Mouse (Mus musculus) spleen, adult 2 months (tissue): ENCODE data around the gene Qrich2. TPM values are rescaled to one million over a fixed set of nuclear protein-coding genes. Genes with fewer than 3 reads are reported as not detected.
"Not testable (repeated sequence)": the region's sequence is repeated elsewhere in the genome, so short reads cannot be mapped to it uniquely, and the experiment has no call there.

Experiments used
- DNase-seq, 2 experiments: peaks; one replicate each; pipeline versions ENCODE4 v3.0.0 to v3.0.0-alpha.2; 2012 to 2021; ENCODE audit warnings: low spot score in 2 of 2, low read depth in 1 of 2
- H3K27ac ChIP-seq: fragments of 200-500 bp; 2 replicates; pipeline ENCODE4 v1.5.1; 2012; ENCODE audit warnings: low read length, inconsistent platforms; ENCODE audit not compliant: insufficient read depth
- H3K27me3 ChIP-seq: fragments of 200-500 bp; 2 replicates; pipeline ENCODE4 v1.6.1; 2012; ENCODE audit warnings: mild to moderate bottlenecking, moderate library complexity, low read length, inconsistent platforms; ENCODE audit not compliant: control insufficient read depth, insufficient read depth
- H3K36me3 ChIP-seq: fragments of 200-500 bp; 2 replicates; pipeline ENCODE4 v1.6.1; 2012; ENCODE audit warnings: mild to moderate bottlenecking, low read length, inconsistent platforms; ENCODE audit not compliant: control insufficient read depth, insufficient read depth
- H3K4me1 ChIP-seq: fragments of 200-500 bp; 2 replicates; pipeline ENCODE4 v1.6.1; 2011; ENCODE audit warnings: inconsistent platforms; ENCODE audit not compliant: control insufficient read depth, insufficient read depth, insufficient read length
- H3K4me3 ChIP-seq: fragments of 200-500 bp; 2 replicates; pipeline ENCODE4 v1.5.1; 2011; ENCODE audit warnings: mild to moderate bottlenecking, inconsistent platforms; ENCODE audit not compliant: insufficient read depth, insufficient read length; ENCODE audit errors: extremely low read depth
- CTCF ChIP-seq: fragments of 200-500 bp; IDR thresholded peaks from 2 replicates; pipeline ENCODE4 v1.5.1; 2011; ENCODE audit warnings: mild to moderate bottlenecking, inconsistent platforms; ENCODE audit not compliant: insufficient read depth, insufficient read length, insufficient replicate concordance; ENCODE audit errors: extremely low read depth
- POLR2A ChIP-seq: fragments of 200-500 bp; IDR thresholded peaks from 2 replicates; pipeline ENCODE4 v1.6.1; 2011; ENCODE audit warnings: low read depth, low read length, inconsistent platforms
- WGBS: fragments of 180-500 bp; shearing (Covaris S2); methylation state at CpG from one replicate; pipeline ENCODE4 v1.1.7; 2018; 5-methylcytosine and 5-hydroxymethylcytosine counted together
- polyA plus RNA-seq: library from polyadenylated mRNA; depleted of rRNA; stranded (reverse); fragments of >200 nt; gene quantifications from 2 replicates; pipeline ENCODE4 v1.2.3, GENCODE M21; 2012

The Qrich2 gene
- polyA plus RNA-seq, 1 experiment: 0.14 TPM

GRCm38 (mm10) chr11:116431428-116432077 is 34.5 kb downstream of the Qrich2 start:
- Histone ChIP-seq H3K4me3 (no peak overlapping the region), H3K36me3 (peaks cover under 1% of the 10 kb centered on the region), H3K27ac (no peak overlapping the region), H3K4me1 (peaks cover 26% of the 10 kb centered on the region; the same call in 1 of the 2 replicates), H3K27me3 (no peaks in the 10 kb centered on the region)
- WGBS: 86% methylated on average over 11 of the region's 11 CpGs
- DNase-seq: no peak
- no peak for TF ChIP-seq CTCF
- TF ChIP-seq POLR2A: no peak

GRCm38 (mm10) chr11:116430723-116431427 is 35.2 kb downstream of the Qrich2 start:
- TF ChIP-seq CTCF (no peak), POLR2A (no peak)
- H3K4me3 ChIP-seq: no peak overlapping the region
- 82% methylated on average over 22 of the region's 22 CpGs for WGBS
- no peak overlapping the region for H3K27ac ChIP-seq
- H3K27me3 ChIP-seq: no peaks in the 10 kb centered on the region
- H3K4me1 ChIP-seq: peaks cover 21% of the 10 kb centered on the region; the same call in 1 of the 2 replicates
- H3K36me3 ChIP-seq: no peaks in the 10 kb centered on the region
- no peak for DNase-seq

GRCm38 (mm10) chr11:116429862-116430613 is 36.0 kb downstream of the Qrich2 start:
- peaks cover 19% of the 10 kb centered on the region; the same call in 1 of the 2 replicates for H3K4me1 ChIP-seq
- no peaks in the 10 kb centered on the region for H3K27me3 ChIP-seq
- H3K27ac ChIP-seq: peak overlapping the region; percentile 24; the same call in 1 of the 2 replicates
- no peak overlapping the region for H3K4me3 ChIP-seq
- TF ChIP-seq CTCF (no peak), POLR2A (no peak)
- no peaks in the 10 kb centered on the region for H3K36me3 ChIP-seq
- WGBS: 70% methylated on average over 9 of the region's 9 CpGs
- no peak for DNase-seq

GRCm38 (mm10) chr11:116428872-116429859 is 36.9 kb downstream of the Qrich2 start:
- TF ChIP-seq POLR2A (no peak), CTCF (no peak)
- H3K36me3 ChIP-seq: no peaks in the 10 kb centered on the region
- H3K4me1 ChIP-seq: peaks cover 22% of the 10 kb centered on the region; the same call in 1 of the 2 replicates
- peak in 1 of 2 experiments; percentile 13 for DNase-seq
- H3K27ac ChIP-seq: peak overlapping the region; percentile 24; the same call in 1 of the 2 replicates
- no peaks in the 10 kb centered on the region for H3K27me3 ChIP-seq
- H3K4me3 ChIP-seq: no peak overlapping the region
- 43% methylated on average over 13 of the region's 13 CpGs for WGBS

- WGBS: 74% methylated on average over 6 of the region's 6 CpGs
- no peak for DNase-seq
- no peaks in the 10 kb centered on the region for H3K27me3 ChIP-seq
Observed at GRCm38 (mm10) chr11:116426852-116427575, 39.0 kb downstream of the Qrich2 start.

GRCm38 (mm10) chr11:116426328-116426727 is 39.7 kb downstream of the Qrich2 start:
- H3K36me3 ChIP-seq, H3K27me3 ChIP-seq, DNase-seq, H3K4me3 ChIP-seq, H3K27ac ChIP-seq: not testable (repeated sequence)
- WGBS: 91% methylated on average over 11 of the region's 11 CpGs
- peaks cover 36% of the 10 kb centered on the region; the same call in 1 of the 2 replicates for H3K4me1 ChIP-seq

More at GRCm38 (mm10) chr11:116426852-116427575, 39.0 kb downstream of the Qrich2 start:
- no peaks in the 10 kb centered on the region for H3K36me3 ChIP-seq
- no peak overlapping the region for H3K4me3 ChIP-seq
- no peak overlapping the region for H3K27ac ChIP-seq
- TF ChIP-seq POLR2A: no peak
- no peak for TF ChIP-seq CTCF
- H3K4me1 ChIP-seq: peaks cover 36% of the 10 kb centered on the region; the same call in 1 of the 2 replicates
